Mouse (Mus musculus): ENCODE measurements at regions not wholly inside any gene's neighbourhood (a gene's known extent, or its start where the extent isn't known, plus 50 kb on each side); places are given as distances from the start of the nearest gene placed in this dataset.

DNA sequence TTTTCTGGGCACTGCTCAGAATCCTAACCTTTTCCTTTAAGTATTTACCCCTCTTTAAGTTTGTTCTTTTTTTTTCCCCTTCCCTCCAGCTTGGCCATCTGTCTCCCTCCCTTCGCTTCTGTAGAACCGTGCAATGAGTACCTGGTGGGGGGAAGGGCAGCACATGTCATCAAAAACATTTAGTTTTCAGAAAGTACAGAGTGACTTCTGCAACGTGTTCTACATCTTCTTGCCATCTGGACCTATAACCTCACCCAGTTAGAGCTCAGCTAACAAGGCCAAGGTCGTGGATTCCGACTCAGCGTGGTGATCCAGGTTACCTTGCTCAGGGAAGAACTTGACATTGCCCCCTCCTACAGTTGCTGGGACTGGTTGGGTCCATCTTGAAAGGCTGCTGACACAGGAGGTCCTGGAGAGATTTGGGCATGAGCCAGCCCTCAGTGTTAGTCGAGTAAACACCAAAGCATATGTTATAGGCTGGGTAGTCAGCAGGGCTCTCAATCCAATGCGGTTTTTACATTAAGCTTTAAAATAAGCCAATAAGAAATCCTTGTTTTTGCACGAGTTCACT lies 1075.0 kb downstream of the Synb start:
- no peaks in the 10 kb centered on the region for H3K27me3 ChIP-seq (ENCODE audit: insufficient read depth, low read length)
- DNase-seq (no peak), ATAC-seq (no peak)
- H3K9ac ChIP-seq (replicated peaks), result no peak overlapping the region
- H3K36me3 ChIP-seq (replicated peaks; ENCODE audit: insufficient read depth, low read length), result no peaks in the 10 kb centered on the region
- no peaks in the 10 kb centered on the region for H3K9me3 ChIP-seq (ENCODE audit: low read length)
- no peaks in the 10 kb centered on the region for H3K4me1 ChIP-seq (ENCODE audit: insufficient read depth)
- WGBS (ENCODE audit: insufficient replicate concordance), result 60% methylated on average over 9 of the region's 9 CpGs
- no peak overlapping the region for H3K4me2 ChIP-seq (ENCODE audit: low read depth, low read length)
- TF ChIP-seq EP300 (IDR thresholded peaks at IDR 0.05; ENCODE audit: low read depth) (no peak), CTCF (IDR thresholded peaks at IDR 0.05; ENCODE audit: low read depth) (no peak)
- H3K4me3 ChIP-seq (ENCODE audit: low read depth, low read length), result no peak overlapping the region
- H3K27ac ChIP-seq (ENCODE audit: low read depth), result no peak overlapping the region

DNA sequence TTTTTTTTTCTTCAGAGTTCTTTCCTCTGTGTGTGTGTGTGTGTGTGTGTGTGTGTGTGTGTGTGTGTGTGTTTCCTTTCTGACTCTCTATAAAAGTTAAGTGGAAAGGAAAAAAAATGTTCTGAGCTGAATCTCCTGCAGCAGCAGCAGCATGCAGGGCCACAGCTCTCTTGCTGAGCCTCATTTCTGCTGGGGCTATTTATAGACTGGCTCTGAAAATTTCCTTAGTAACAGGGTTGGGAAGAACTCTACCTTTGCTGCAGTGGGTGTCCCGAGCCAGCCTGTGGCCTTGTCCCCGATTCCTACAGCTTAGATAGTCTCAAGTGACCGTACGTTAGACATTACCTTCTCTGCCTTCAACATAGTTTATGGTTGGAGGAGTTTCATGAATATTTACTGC lies 1075.6 kb downstream of the Synb start:
- DNase-seq, result no peak
- Histone ChIP-seq H3K4me1 (ENCODE audit: insufficient read depth) (no peaks in the 10 kb centered on the region), H3K4me3 (ENCODE audit: low read depth, low read length) (no peak overlapping the region), H3K4me2 (ENCODE audit: low read depth, low read length) (no peak overlapping the region), H3K27me3 (ENCODE audit: insufficient read depth, low read length) (no peaks in the 10 kb centered on the region), H3K9ac (replicated peaks) (no peak overlapping the region), H3K36me3 (replicated peaks; ENCODE audit: insufficient read depth, low read length) (no peaks in the 10 kb centered on the region), H3K9me3 (ENCODE audit: low read length) (no peaks in the 10 kb centered on the region), H3K27ac (ENCODE audit: low read depth) (no peak overlapping the region)
- no peak for ATAC-seq
- 71% methylated on average over 4 of the region's 4 CpGs for WGBS (ENCODE audit: insufficient replicate concordance)
- TF ChIP-seq EP300 (IDR thresholded peaks at IDR 0.05; ENCODE audit: low read depth) (no peak), CTCF (IDR thresholded peaks at IDR 0.05; ENCODE audit: low read depth) (no peak)

DNA sequence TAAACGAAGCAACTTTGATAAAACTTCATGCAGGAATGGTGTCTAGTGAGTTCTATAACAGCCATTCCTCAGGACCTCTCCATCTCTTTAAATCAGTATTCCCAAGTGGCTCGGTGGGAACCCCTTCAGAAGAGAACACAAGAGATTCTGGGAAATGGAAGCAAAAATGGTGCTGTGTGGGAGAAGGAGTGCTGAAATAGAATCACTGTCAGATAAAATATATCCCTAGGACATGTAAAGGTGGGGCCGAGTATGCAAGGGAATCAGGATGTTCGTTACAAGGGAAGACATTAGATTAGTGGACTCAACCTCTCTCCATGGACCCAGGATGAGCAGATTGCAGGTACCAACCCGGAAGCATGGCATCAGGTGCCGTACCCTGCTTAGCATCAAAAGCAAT lies 1076.1 kb downstream of the Synb start:
- Histone ChIP-seq H3K9me3 (ENCODE audit: low read length) (no peaks in the 10 kb centered on the region), H3K27me3 (ENCODE audit: insufficient read depth, low read length) (no peaks in the 10 kb centered on the region), H3K4me1 (ENCODE audit: insufficient read depth) (no peaks in the 10 kb centered on the region), H3K36me3 (replicated peaks; ENCODE audit: insufficient read depth, low read length) (no peaks in the 10 kb centered on the region), H3K4me3 (ENCODE audit: low read depth, low read length) (no peak overlapping the region), H3K9ac (replicated peaks) (no peak overlapping the region), H3K27ac (ENCODE audit: low read depth) (no peak overlapping the region), H3K4me2 (ENCODE audit: low read depth, low read length) (no peak overlapping the region)
- WGBS (ENCODE audit: insufficient replicate concordance), result 66% methylated on average over 6 of the region's 6 CpGs
- ATAC-seq, result no peak
- TF ChIP-seq EP300 (IDR thresholded peaks at IDR 0.05; ENCODE audit: low read depth), result no peak
- no peak for TF ChIP-seq CTCF (IDR thresholded peaks at IDR 0.05; ENCODE audit: low read depth)
- DNase-seq, result no peak

DNA sequence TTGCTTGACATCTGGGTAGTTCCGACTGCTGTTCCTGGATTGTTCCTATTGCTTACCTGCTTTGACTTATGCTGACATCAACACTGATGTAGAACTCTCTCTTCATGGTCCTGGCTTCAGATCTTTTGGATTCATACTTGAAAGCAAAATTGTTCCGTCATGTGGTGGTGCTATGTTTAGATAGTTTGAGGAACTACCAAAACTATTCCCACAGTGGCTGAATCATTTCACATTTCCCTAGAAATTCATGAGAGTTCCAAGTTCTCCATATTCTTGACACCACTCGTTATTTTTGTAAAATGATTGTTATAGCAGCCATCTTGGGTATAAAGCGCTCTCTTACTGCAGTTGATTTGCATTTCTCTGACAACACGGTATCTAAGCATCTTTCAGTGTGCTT lies 1080.2 kb downstream of the Synb start:
- Histone ChIP-seq H3K9me3 (ENCODE audit: low read length) (no peaks in the 10 kb centered on the region), H3K27ac (ENCODE audit: low read depth) (no peak overlapping the region), H3K4me2 (ENCODE audit: low read depth, low read length) (no peak overlapping the region), H3K36me3 (replicated peaks; ENCODE audit: insufficient read depth, low read length) (no peaks in the 10 kb centered on the region), H3K4me1 (ENCODE audit: insufficient read depth) (no peaks in the 10 kb centered on the region), H3K27me3 (ENCODE audit: insufficient read depth, low read length) (no peaks in the 10 kb centered on the region), H3K4me3 (ENCODE audit: low read depth, low read length) (no peak overlapping the region), H3K9ac (replicated peaks) (no peak overlapping the region)
- 75% methylated on average over 5 of the region's 5 CpGs for WGBS (ENCODE audit: insufficient replicate concordance)
- no peak for ATAC-seq
- TF ChIP-seq CTCF (IDR thresholded peaks at IDR 0.05; ENCODE audit: low read depth) (no peak), EP300 (IDR thresholded peaks at IDR 0.05; ENCODE audit: low read depth) (no peak)
- no peak for DNase-seq

DNA sequence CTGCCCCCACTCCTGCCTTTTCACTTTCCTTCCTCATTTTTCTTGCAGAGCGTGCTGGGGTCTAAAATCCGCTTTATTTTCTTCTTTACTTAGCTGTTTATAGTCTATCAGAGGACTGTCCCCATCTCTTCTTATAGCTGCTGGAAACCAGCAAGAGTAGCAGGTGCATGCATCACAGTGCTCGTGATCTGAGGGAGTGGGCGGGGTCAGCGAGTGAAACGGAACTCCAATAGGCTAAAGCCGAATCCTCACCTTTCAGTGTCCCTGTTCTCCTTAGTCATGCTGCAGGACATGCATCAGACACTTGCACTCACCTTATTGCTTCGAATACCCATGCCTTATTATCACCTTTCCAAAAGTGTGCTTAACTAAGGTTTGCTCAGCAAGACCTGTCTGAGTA lies 1095.3 kb downstream of the Synb start:
- no peak for TF ChIP-seq EP300 (IDR thresholded peaks at IDR 0.05; ENCODE audit: low read depth)
- TF ChIP-seq CTCF (IDR thresholded peaks at IDR 0.05; ENCODE audit: low read depth), result no peak
- DNase-seq, result no peak
- ATAC-seq, result no peak
- H3K36me3 ChIP-seq (replicated peaks; ENCODE audit: insufficient read depth, low read length), result no peaks in the 10 kb centered on the region
- H3K27ac ChIP-seq (ENCODE audit: low read depth), result no peak overlapping the region
- H3K27me3 ChIP-seq (ENCODE audit: insufficient read depth, low read length), result no peaks in the 10 kb centered on the region
- no peaks in the 10 kb centered on the region for H3K9me3 ChIP-seq (ENCODE audit: low read length)
- H3K9ac ChIP-seq (replicated peaks), result no peak overlapping the region
- no peak overlapping the region for H3K4me3 ChIP-seq (ENCODE audit: low read depth, low read length)
- H3K4me1 ChIP-seq (ENCODE audit: insufficient read depth), result no peaks in the 10 kb centered on the region
- 4% methylated on average over 8 of the region's 8 CpGs for WGBS (ENCODE audit: insufficient replicate concordance)
- no peak overlapping the region for H3K4me2 ChIP-seq (ENCODE audit: low read depth, low read length)

DNA sequence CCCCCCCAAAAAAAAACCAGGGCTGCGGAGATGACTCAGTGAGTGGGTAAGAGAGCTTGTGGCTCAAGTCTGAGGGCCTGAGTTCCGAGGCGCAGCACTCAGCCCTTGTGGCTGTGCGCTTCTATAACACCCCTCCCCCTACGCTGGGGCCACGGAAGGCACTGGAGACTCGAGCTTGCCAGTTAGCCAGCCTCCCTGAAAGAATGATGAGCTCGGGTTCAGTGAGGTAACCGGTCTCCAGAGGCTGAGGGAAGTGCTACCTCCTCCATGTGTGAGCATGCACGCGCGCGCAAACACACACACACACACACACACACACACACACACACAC lies 1096.7 kb downstream of the Synb start:
- Histone ChIP-seq H3K27ac (ENCODE audit: low read depth) (no peak overlapping the region), H3K9ac (replicated peaks) (no peak overlapping the region), H3K36me3 (replicated peaks; ENCODE audit: insufficient read depth, low read length) (no peaks in the 10 kb centered on the region), H3K4me3 (ENCODE audit: low read depth, low read length) (no peak overlapping the region), H3K4me1 (ENCODE audit: insufficient read depth) (no peaks in the 10 kb centered on the region), H3K27me3 (ENCODE audit: insufficient read depth, low read length) (no peaks in the 10 kb centered on the region), H3K9me3 (ENCODE audit: low read length) (no peaks in the 10 kb centered on the region), H3K4me2 (ENCODE audit: low read depth, low read length) (no peak overlapping the region)
- no peak for DNase-seq
- TF ChIP-seq EP300 (IDR thresholded peaks at IDR 0.05; ENCODE audit: low read depth), result no peak
- TF ChIP-seq CTCF (IDR thresholded peaks at IDR 0.05; ENCODE audit: low read depth), result no peak
- no peak for ATAC-seq
- WGBS (ENCODE audit: insufficient replicate concordance), result 2% methylated on average over 8 of the region's 13 CpGs
